16 mouse cellular contexts compared by ENCODE assay signal in the genomic region with DNA sequence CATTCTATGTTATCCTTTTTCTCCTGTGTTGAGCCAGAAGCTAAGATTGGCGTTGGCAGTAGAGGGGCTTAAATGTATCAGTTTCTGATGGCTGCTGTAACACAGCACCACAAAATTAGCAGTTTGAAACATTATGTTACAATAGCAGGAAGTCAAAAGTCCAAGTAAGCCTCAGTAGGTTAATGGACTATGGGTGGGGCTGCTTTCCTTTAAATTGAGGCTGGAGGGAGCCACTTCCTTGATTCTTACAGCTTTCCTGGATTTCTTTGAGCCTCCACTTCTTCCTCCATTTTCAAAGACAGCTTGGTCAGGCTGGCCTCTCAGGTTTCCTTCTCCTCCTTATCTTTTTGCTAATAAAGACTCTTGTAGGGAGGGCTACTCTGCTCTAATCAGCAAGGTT.
A peak's percentile ranks its signal among the peaks of the same experiment; 100 is the strongest.
DNase-seq lines count a peak whose midpoint lies in the region; ATAC-seq and TF ChIP-seq lines count a peak whose summit lies in the region.
"Had no signal": no experiment of that assay in that cellular context is flagged by ENCODE, and none has a peak within 500 bp of the region (broad histone marks: within the 10 kb centered on the region; RNA-seq: fewer than 3 reads in every experiment).

No protein-coding gene starts in this region.

- DNase-seq in gastrocnemius, adult 2 months = no peak
- DNase-seq in gastrocnemius, postnatal 25 days = no peak
- DNase-seq in kidney, postnatal 0 days (ENCODE audit: low spot score) = no peak
- no peak for DNase-seq in kidney, postnatal 14 days
- no peak for DNase-seq in intestine, embryonic 14.5 days (ENCODE audit: low spot score)
- DNase-seq in urinary bladder, adult 18-20 months (ENCODE audit: low spot score in 2 of 2) = no peak
- DNase-seq: adrenal gland, adult 8-10 months; cerebellum, postnatal 25 days; forebrain, postnatal 0 days; gastrocnemius, postnatal 36 days; liver, postnatal 0 days; right cerebral cortex, postnatal 4 days had no signal

- H3K9ac ChIP-seq in kidney, postnatal 0 days (ENCODE audit: low read depth, low read length) = no peak overlapping the region
- H3K9ac ChIP-seq in intestine, embryonic 14.5 days (ENCODE audit: low read length) = no peak overlapping the region
- no peak overlapping the region for H3K9ac ChIP-seq in midbrain, embryonic 16.5 days (ENCODE audit: low read depth, low read length)
- H3K9ac ChIP-seq: forebrain, postnatal 0 days; hindbrain, embryonic 12.5 days; liver, postnatal 0 days had no signal

- no peak overlapping the region for H3K4me3 ChIP-seq in gastrocnemius, adult 2 months
- H3K4me3 ChIP-seq in kidney, postnatal 0 days (replicated peaks; ENCODE audit: low read depth, low read length) = no peak overlapping the region
- H3K4me3 ChIP-seq in intestine, embryonic 14.5 days (ENCODE audit: low read depth, low read length) = no peak overlapping the region
- H3K4me3 ChIP-seq in small intestine, adult 2 months (ENCODE audit: low read depth, low read length) = no peak overlapping the region
- H3K4me3 ChIP-seq in midbrain, embryonic 16.5 days (ENCODE audit: low read depth, low read length) = no peak overlapping the region
- H3K4me3 ChIP-seq: hindbrain, embryonic 12.5 days had no signal

- TF ChIP-seq CTCF in gastrocnemius, adult 2 months (IDR thresholded peaks at IDR 0.05) = no peak
- 0 out of 2 replicates have a peak, but pooled peaks have one; percentile 5 for TF ChIP-seq CTCF in kidney, postnatal 0 days (IDR thresholded peaks at IDR 0.05; ENCODE audit: low read depth)
- TF ChIP-seq CTCF in small intestine, adult 2 months (IDR thresholded peaks at IDR 0.05; ENCODE audit: extremely low read depth, insufficient read length, insufficient replicate concordance, low read depth, low read length) = no peak

- H3K4me2 ChIP-seq in kidney, postnatal 0 days (ENCODE audit: low read length) = no peak overlapping the region
- H3K4me2 ChIP-seq in intestine, embryonic 14.5 days (ENCODE audit: low read length) = no peak overlapping the region; the same call in 1 of the 2 replicates
- H3K4me2 ChIP-seq in midbrain, embryonic 16.5 days (ENCODE audit: low read length) = no peak overlapping the region
- H3K4me2 ChIP-seq: hindbrain, embryonic 12.5 days; midbrain, embryonic 11.5 days had no signal

- H3K36me3 ChIP-seq in kidney, postnatal 0 days (ENCODE audit: insufficient read depth, low read length) = 0 out of 2 replicates have a peak, but pooled peaks cover 3% of the 10 kb centered on the region
- H3K36me3 ChIP-seq in intestine, embryonic 14.5 days (ENCODE audit: control insufficient read depth, insufficient read depth, low read length) = no peaks in the 10 kb centered on the region
- H3K36me3 ChIP-seq in small intestine, adult 2 months (ENCODE audit: control insufficient read depth, insufficient read depth, low read length) = no peaks in the 10 kb centered on the region
- no peaks in the 10 kb centered on the region for H3K36me3 ChIP-seq in midbrain, embryonic 16.5 days (ENCODE audit: control insufficient read depth, insufficient read depth, low read length)
- H3K36me3 ChIP-seq: hindbrain, embryonic 12.5 days had no signal

- no peaks in the 10 kb centered on the region for H3K9me3 ChIP-seq in kidney, postnatal 0 days (replicated peaks; ENCODE audit: low read length)
- H3K9me3 ChIP-seq in intestine, embryonic 14.5 days (ENCODE audit: control insufficient read depth, low read length) = no peaks in the 10 kb centered on the region
- H3K9me3 ChIP-seq in midbrain, embryonic 16.5 days (replicated peaks; ENCODE audit: control insufficient read depth, low read length, poor library complexity, severe bottlenecking) = no peaks in the 10 kb centered on the region
- H3K9me3 ChIP-seq: hindbrain, embryonic 12.5 days had no signal

- TF ChIP-seq POLR2A in small intestine, adult 2 months (IDR thresholded peaks at IDR 0.05; ENCODE audit: low read depth, low read length) = no peak

- 35% methylated on average over 1 of the region's 1 CpGs for WGBS in kidney, postnatal 0 days
- WGBS in intestine, embryonic 14.5 days = 92% methylated on average over 1 of the region's 1 CpGs
- 29% methylated on average over 1 of the region's 1 CpGs for WGBS in small intestine, adult 2 months
- WGBS in midbrain, embryonic 16.5 days = 85% methylated on average over 1 of the region's 1 CpGs

- H3K27me3 ChIP-seq in kidney, postnatal 0 days (ENCODE audit: insufficient read depth, low read length) = no peaks in the 10 kb centered on the region
- H3K27me3 ChIP-seq in intestine, embryonic 14.5 days (replicated peaks; ENCODE audit: control insufficient read depth, insufficient read depth, low read length) = no peaks in the 10 kb centered on the region
- no peaks in the 10 kb centered on the region for H3K27me3 ChIP-seq in small intestine, adult 2 months (ENCODE audit: control insufficient read depth, insufficient read depth, low read length)
- H3K27me3 ChIP-seq in midbrain, embryonic 16.5 days (ENCODE audit: control insufficient read depth, insufficient read depth, low read depth, low read length) = peaks cover 4% of the 10 kb centered on the region

- intact Hi-C loops in gastrocnemius, adult 2 months (cut with DNase I) = no loop called here

- H3K4me1 ChIP-seq in kidney, postnatal 0 days (replicated peaks; ENCODE audit: insufficient read depth, low read length) = peaks cover 30% of the 10 kb centered on the region
- H3K4me1 ChIP-seq in intestine, embryonic 14.5 days (replicated peaks; ENCODE audit: control insufficient read depth, insufficient read depth, low read length) = peaks cover 7% of the 10 kb centered on the region
- peaks cover 18% of the 10 kb centered on the region; the same call in 1 of the 2 replicates for H3K4me1 ChIP-seq in small intestine, adult 2 months (ENCODE audit: control insufficient read depth, insufficient read depth, insufficient read length, low read length)
- H3K4me1 ChIP-seq in midbrain, embryonic 16.5 days (ENCODE audit: control insufficient read depth, insufficient read depth, low read length) = peaks cover 17% of the 10 kb centered on the region

- no peak for ATAC-seq in kidney, postnatal 0 days (replicated peaks; ENCODE audit: low FRiP score, low read depth)
- ATAC-seq in intestine, embryonic 14.5 days (replicated peaks; ENCODE audit: low FRiP score, low TSS enrichment, low read depth) = no peak
- ATAC-seq in midbrain, embryonic 16.5 days = no peak
- ATAC-seq: forebrain, postnatal 0 days; liver, postnatal 0 days had no signal

- H3K27ac ChIP-seq in gastrocnemius, adult 2 months = peak overlapping the region; percentile 86
- peak overlapping the region; percentile 55 for H3K27ac ChIP-seq in kidney, postnatal 0 days
- peak overlapping the region; percentile 10 for H3K27ac ChIP-seq in intestine, embryonic 14.5 days (ENCODE audit: low read depth)
- peak overlapping the region; percentile 97 for H3K27ac ChIP-seq in small intestine, adult 2 months (ENCODE audit: insufficient read depth, low read depth, low read length)
- H3K27ac ChIP-seq in midbrain, embryonic 16.5 days (ENCODE audit: low read length) = no peak overlapping the region
- H3K27ac ChIP-seq: hindbrain, embryonic 12.5 days had no signal
